Mouse (Mus musculus) intestine, embryonic 16.5 days (tissue): ENCODE data around the gene Tmprss9. TPM values are rescaled to one million over a fixed set of nuclear protein-coding genes. Genes with fewer than 3 reads are reported as not detected.

Experiments used
- ATAC-seq: fragments of 200-750 bp; cut with Nextera tagmentation; 2 replicates; pipeline ENCODE4 v1.8.0; 2017; ENCODE audit warnings: moderate TSS enrichment, moderate library complexity
- H3K27ac ChIP-seq: fragments of 300-500 bp; sonication (generic); 2 replicates; pipeline ENCODE4 v1.5.1; 2014; ENCODE audit warnings: mild to moderate bottlenecking, low read length
- H3K27me3 ChIP-seq: fragments of 300-500 bp; sonication (generic); replicated peaks from 2 replicates; pipeline ENCODE4 v1.6.1; 2014; ENCODE audit warnings: low read length, control low read depth, mixed read lengths; ENCODE audit not compliant: control insufficient read depth, insufficient read depth
- H3K36me3 ChIP-seq: fragments of 300-500 bp; sonication (generic); 2 replicates; pipeline ENCODE4 v1.6.1; 2014; ENCODE audit warnings: low read length, control low read depth; ENCODE audit not compliant: control insufficient read depth, insufficient read depth
- H3K4me1 ChIP-seq: fragments of 300-500 bp; sonication (generic); 2 replicates; pipeline ENCODE4 v1.6.1; 2014; ENCODE audit warnings: low read length, control low read depth, mixed read lengths; ENCODE audit not compliant: control insufficient read depth, insufficient read depth
- H3K4me2 ChIP-seq: fragments of 300-500 bp; sonication (generic); 2 replicates; pipeline ENCODE4 v1.6.1; 2014; ENCODE audit warnings: low read depth, low read length, control low read depth
- H3K4me3 ChIP-seq: fragments of 300-500 bp; sonication (generic); 2 replicates; pipeline ENCODE4 v1.5.1; 2014; ENCODE audit warnings: mild to moderate bottlenecking, low read length
- H3K9ac ChIP-seq: fragments of 300-500 bp; sonication (generic); 2 replicates; pipeline ENCODE4 v1.6.1; 2014; ENCODE audit warnings: low read depth, low read length
- H3K9me3 ChIP-seq: fragments of 300-500 bp; sonication (generic); 2 replicates; pipeline ENCODE4 v1.6.1; 2016; ENCODE audit warnings: low read length, control low read depth; ENCODE audit not compliant: control insufficient read depth
- WGBS: fragments of 180-500 bp; shearing (Covaris S2); extraction: QIAGEN DNeasy Blood & Tissue Kit; methylation state at CpG from one replicate; pipeline ENCODE4 v1.1.7; 2014; 5-methylcytosine and 5-hydroxymethylcytosine counted together
- polyA plus RNA-seq: library from polyadenylated mRNA; unstranded; fragments of >200 nt; fragmentation: Nextera tagmentation; extraction: Ambion mirVana; gene quantifications from 2 replicates; pipeline ENCODE4 v1.2.1, GENCODE M21; 2015

Tmprss9 gene
- polyA plus RNA-seq, 1 experiment from 2014 or later: 0.06 TPM

GRCm38 (mm10) chr10:80896581-80897485 lies 25.2 kb downstream of the Tmprss9 start:
- WGBS: 64% methylated on average over 24 of the region's 24 CpGs
- H3K4me1 ChIP-seq: peaks cover 15% of the 10 kb centered on the region
- no peak overlapping the region for H3K4me2 ChIP-seq
- no peak overlapping the region for H3K9ac ChIP-seq
- H3K27ac ChIP-seq: no peak overlapping the region
- no peaks in the 10 kb centered on the region for H3K9me3 ChIP-seq
- peaks cover 7% of the 10 kb centered on the region; the same call in 1 of the 2 replicates for H3K36me3 ChIP-seq
- no peaks in the 10 kb centered on the region for H3K27me3 ChIP-seq
- H3K4me3 ChIP-seq: no peak overlapping the region
- ATAC-seq: no peak

- Histone ChIP-seq H3K4me2 (no peak overlapping the region), H3K4me3 (no peak overlapping the region), H3K36me3 (peaks cover 7% of the 10 kb centered on the region; the same call in 1 of the 2 replicates), H3K9me3 (no peaks in the 10 kb centered on the region), H3K27ac (no peak overlapping the region), H3K27me3 (no peaks in the 10 kb centered on the region), H3K9ac (no peak overlapping the region; the same call in 1 of the 2 replicates), H3K4me1 (peaks cover 15% of the 10 kb centered on the region)
- 37% methylated on average over 41 of the region's 41 CpGs for WGBS
- no peak for ATAC-seq
These were observed 26.3 kb downstream of the Tmprss9 start for GRCm38 (mm10) chr10:80897861-80898510.

GRCm38 (mm10) chr10:80899074-80899473 lies 27.4 kb downstream of the Tmprss9 start:
- H3K27ac ChIP-seq: no peak overlapping the region
- 83% methylated on average over 8 of the region's 8 CpGs for WGBS
- peak overlapping the region; percentile 81 for H3K9ac ChIP-seq
- peaks cover 15% of the 10 kb centered on the region for H3K4me1 ChIP-seq
- peak overlapping the region; percentile 76 for H3K4me3 ChIP-seq
- ATAC-seq: no peak
- H3K4me2 ChIP-seq: peak overlapping the region; percentile 89
- no peaks in the 10 kb centered on the region for H3K9me3 ChIP-seq
- H3K36me3 ChIP-seq: peaks cover 7% of the 10 kb centered on the region; the same call in 1 of the 2 replicates
- no peaks in the 10 kb centered on the region for H3K27me3 ChIP-seq

GRCm38 (mm10) chr10:80899591-80900317 lies 28.1 kb downstream of the Tmprss9 start:
- peak; percentile 1 for ATAC-seq
- peak overlapping the region; percentile 89 for H3K4me2 ChIP-seq
- peaks cover 15% of the 10 kb centered on the region for H3K4me1 ChIP-seq
- peak overlapping the region; percentile 76 for H3K4me3 ChIP-seq
- H3K36me3 ChIP-seq: peaks cover 11% of the 10 kb centered on the region
- 10% methylated on average over 25 of the region's 25 CpGs for WGBS
- no peaks in the 10 kb centered on the region for H3K27me3 ChIP-seq
- H3K9ac ChIP-seq: peak overlapping the region; percentile 81
- no peaks in the 10 kb centered on the region for H3K9me3 ChIP-seq
- H3K27ac ChIP-seq: peak overlapping the region; percentile 73

- peak within 1 kb of the TSS; percentile 79 for H3K27ac ChIP-seq
- H3K4me2 ChIP-seq: peak within 1 kb of the TSS; percentile 89
- peak within 1 kb of the TSS; percentile 76 for H3K4me3 ChIP-seq
- no peaks in the 10 kb centered on the region for H3K27me3 ChIP-seq
- under 1% methylated on average over 72 of the region's 72 CpGs for WGBS
- H3K4me1 ChIP-seq: peaks cover 15% of the 10 kb centered on the region
- H3K36me3 ChIP-seq: peaks cover 15% of the 10 kb centered on the region
- ATAC-seq: peak; percentile 95
- H3K9ac ChIP-seq: peak within 1 kb of the TSS; percentile 81
- H3K9me3 ChIP-seq: no peaks in the 10 kb centered on the region
These were observed 28.9 kb downstream of the Tmprss9 start, which contains the start of gene Timm13 for GRCm38 (mm10) chr10:80900318-80901247. Timm13 (minus strand) TSS chr10:80900969.

- peak overlapping the region; percentile 79 for H3K27ac ChIP-seq
- H3K36me3 ChIP-seq: peaks cover 19% of the 10 kb centered on the region
- WGBS: 89% methylated on average over 19 of the region's 19 CpGs
- no peaks in the 10 kb centered on the region for H3K9me3 ChIP-seq
- H3K4me1 ChIP-seq: peaks cover 15% of the 10 kb centered on the region
- peak overlapping the region; percentile 52 for H3K9ac ChIP-seq
- H3K27me3 ChIP-seq: no peaks in the 10 kb centered on the region
- H3K4me3 ChIP-seq: peak overlapping the region; percentile 19
- no peak for ATAC-seq
- peak overlapping the region; percentile 43 for H3K4me2 ChIP-seq
These were observed 30.0 kb downstream of the Tmprss9 start for GRCm38 (mm10) chr10:80901409-80902272.

GRCm38 (mm10) chr10:80902273-80902940 lies 30.8 kb downstream of the Tmprss9 start:
- Histone ChIP-seq H3K27ac (no peak overlapping the region), H3K36me3 (peaks cover 23% of the 10 kb centered on the region), H3K4me2 (no peak overlapping the region), H3K27me3 (no peaks in the 10 kb centered on the region), H3K9ac (peak overlapping the region; percentile 52; the same call in 1 of the 2 replicates), H3K9me3 (no peaks in the 10 kb centered on the region), H3K4me1 (peaks cover 15% of the 10 kb centered on the region), H3K4me3 (no peak overlapping the region)
- no peak for ATAC-seq
- WGBS: 94% methylated on average over 9 of the region's 9 CpGs
